Comparison of ENCODE assay signal across 19 mouse cellular contexts in genomic region chr9:40437891-40438290, GRCm38 (mm10).
A peak's percentile ranks its signal among the peaks of the same experiment; 100 is the strongest.
DNase-seq lines count a peak whose midpoint lies in the region; ATAC-seq and TF ChIP-seq lines count a peak whose summit lies in the region.
"Had no signal": no experiment of that assay in that cellular context is flagged by ENCODE, and none has a peak within 500 bp of the region (broad histone marks: within the 10 kb centered on the region; RNA-seq: fewer than 3 reads in every experiment).

No protein-coding gene starts in this region.

- H3K36me3 ChIP-seq in midbrain, embryonic 16.5 days (ENCODE audit: control insufficient read depth, insufficient read depth, low read length), result no peaks in the 10 kb centered on the region
- no peaks in the 10 kb centered on the region for H3K36me3 ChIP-seq in midbrain, embryonic 14.5 days (ENCODE audit: control insufficient read depth, insufficient read depth, low read length)
- H3K36me3 ChIP-seq in heart, embryonic 14.5 days (ENCODE audit: control insufficient read depth, insufficient read depth, low read length), result no peaks in the 10 kb centered on the region; the same call in 1 of the 2 replicates
- H3K36me3 ChIP-seq in small intestine, adult 2 months (ENCODE audit: control insufficient read depth, insufficient read depth, low read length), result peaks cover 4% of the 10 kb centered on the region
- H3K36me3 ChIP-seq: liver, embryonic 12.5 days; lung, embryonic 15.5 days had no signal

- no peaks in the 10 kb centered on the region for H3K27me3 ChIP-seq in midbrain, embryonic 16.5 days (ENCODE audit: control insufficient read depth, insufficient read depth, low read depth, low read length)
- no peaks in the 10 kb centered on the region for H3K27me3 ChIP-seq in midbrain, embryonic 14.5 days (ENCODE audit: control insufficient read depth, insufficient read depth, low read length)
- H3K27me3 ChIP-seq in heart, embryonic 14.5 days (ENCODE audit: control insufficient read depth, insufficient read depth, low read length), result no peaks in the 10 kb centered on the region
- H3K27me3 ChIP-seq in small intestine, adult 2 months (ENCODE audit: control insufficient read depth, insufficient read depth, low read length), result no peaks in the 10 kb centered on the region
- H3K27me3 ChIP-seq: liver, embryonic 12.5 days; lung, embryonic 15.5 days had no signal

- no peak overlapping the region for H3K4me3 ChIP-seq in gastrocnemius, adult 2 months
- no peak overlapping the region for H3K4me3 ChIP-seq in midbrain, embryonic 16.5 days (ENCODE audit: low read depth, low read length)
- no peak overlapping the region for H3K4me3 ChIP-seq in midbrain, embryonic 14.5 days (replicated peaks; ENCODE audit: low read depth, low read length)
- H3K4me3 ChIP-seq in heart, embryonic 14.5 days (ENCODE audit: control insufficient read depth in 1 of 2, insufficient read depth in 1 of 2, low read depth in 1 of 2, low read length in 2 of 2), result no peak overlapping the region
- no peak overlapping the region for H3K4me3 ChIP-seq in small intestine, adult 2 months (ENCODE audit: low read depth, low read length)
- H3K4me3 ChIP-seq: liver, embryonic 12.5 days; lung, embryonic 15.5 days; myocyte had no signal

- H3K9ac ChIP-seq in midbrain, embryonic 16.5 days (ENCODE audit: low read depth, low read length), result no peak overlapping the region
- H3K9ac ChIP-seq in midbrain, embryonic 14.5 days (replicated peaks; ENCODE audit: low read length), result no peak overlapping the region
- H3K9ac ChIP-seq in heart, embryonic 14.5 days (ENCODE audit: low read length), result no peak overlapping the region
- H3K9ac ChIP-seq: hindbrain, embryonic 14.5 days; liver, embryonic 12.5 days; lung, embryonic 15.5 days had no signal

- ATAC-seq in midbrain, embryonic 16.5 days, result no peak
- no peak for ATAC-seq in midbrain, embryonic 14.5 days (ENCODE audit: low FRiP score, low TSS enrichment)
- 0 out of 2 replicates have a peak, but pooled peaks have one; percentile 55 for ATAC-seq in heart, embryonic 14.5 days (ENCODE audit: insufficient number of reproducible peaks, insufficient read depth, low FRiP score, low read depth)
- ATAC-seq: liver, embryonic 12.5 days had no signal

- no peak for TF ChIP-seq POLR2A in small intestine, adult 2 months (IDR thresholded peaks at IDR 0.05; ENCODE audit: low read depth, low read length)

- H3K4me2 ChIP-seq in midbrain, embryonic 16.5 days (ENCODE audit: low read length), result no peak overlapping the region
- H3K4me2 ChIP-seq in midbrain, embryonic 14.5 days (ENCODE audit: low read length), result no peak overlapping the region
- H3K4me2 ChIP-seq in heart, embryonic 14.5 days (ENCODE audit: low read length), result no peak overlapping the region
- H3K4me2 ChIP-seq: hindbrain, embryonic 14.5 days; liver, embryonic 12.5 days; lung, embryonic 15.5 days had no signal

- peak overlapping the region; percentile 46; the same call in 1 of the 2 replicates for H3K27ac ChIP-seq in gastrocnemius, adult 2 months
- H3K27ac ChIP-seq in midbrain, embryonic 16.5 days (ENCODE audit: low read length), result peak overlapping the region; percentile 70
- H3K27ac ChIP-seq in midbrain, embryonic 14.5 days (replicated peaks; ENCODE audit: low read depth, low read length), result no peak overlapping the region
- H3K27ac ChIP-seq in heart, embryonic 14.5 days (replicated peaks in 1 of 2; ENCODE audit: control insufficient read depth in 1 of 2, insufficient read depth in 1 of 2, low read depth in 2 of 2, low read length in 2 of 2), result peak overlapping the region; percentile 46 to 67
- H3K27ac ChIP-seq in small intestine, adult 2 months (ENCODE audit: insufficient read depth, low read depth, low read length), result peak overlapping the region; percentile 89
- H3K27ac ChIP-seq: liver, embryonic 12.5 days; lung, embryonic 15.5 days had no signal

- H3K9me3 ChIP-seq in midbrain, embryonic 16.5 days (replicated peaks; ENCODE audit: control insufficient read depth, low read length, poor library complexity, severe bottlenecking), result no peaks in the 10 kb centered on the region
- H3K9me3 ChIP-seq in midbrain, embryonic 14.5 days (ENCODE audit: control insufficient read depth, low read length), result no peaks in the 10 kb centered on the region
- 0 out of 2 replicates have a peak, but pooled peaks cover 3% of the 10 kb centered on the region for H3K9me3 ChIP-seq in heart, embryonic 14.5 days (ENCODE audit: control insufficient read depth, low read length)
- H3K9me3 ChIP-seq: liver, embryonic 12.5 days; lung, embryonic 15.5 days had no signal

- intact Hi-C loops in gastrocnemius, adult 2 months (cut with DNase I), result no loop called here
- intact Hi-C loops in gastrocnemius, postnatal 36 days (cut with DNase I), result no loop called here

- no peak for DNase-seq in gastrocnemius, adult 2 months
- no peak for DNase-seq in gastrocnemius, postnatal 36 days
- no peak for DNase-seq in midbrain, embryonic 14.5 days
- no peak for DNase-seq in liver
- no peak for DNase-seq in embryo, embryonic 10.5 days (ENCODE audit: low spot score)
- DNase-seq: adrenal gland, postnatal 10 days; B cell, adult 2 months; cerebellum, adult 8-10 months; gastrocnemius, postnatal 14 days; layer of hippocampus, postnatal 36 days; left cerebral cortex, postnatal 4 days; thymus, adult 2 months had no signal

- peaks cover 5% of the 10 kb centered on the region; the same call in 1 of the 2 replicates for H3K4me1 ChIP-seq in midbrain, embryonic 16.5 days (ENCODE audit: control insufficient read depth, insufficient read depth, low read length)
- peaks cover 8% of the 10 kb centered on the region; the same call in 1 of the 2 replicates for H3K4me1 ChIP-seq in midbrain, embryonic 14.5 days (ENCODE audit: control insufficient read depth, insufficient read depth, low read length)
- H3K4me1 ChIP-seq in heart, embryonic 14.5 days (ENCODE audit: control insufficient read depth in 2 of 2, insufficient read depth in 2 of 2, low read length in 2 of 2), result peaks cover 8 to 29% of the 10 kb centered on the region in 2 experiments
- peaks cover 4% of the 10 kb centered on the region; the same call in 1 of the 2 replicates for H3K4me1 ChIP-seq in small intestine, adult 2 months (ENCODE audit: control insufficient read depth, insufficient read depth, insufficient read length, low read length)
- H3K4me1 ChIP-seq: liver, embryonic 12.5 days; lung, embryonic 15.5 days had no signal

- WGBS in midbrain, embryonic 16.5 days, result 87% methylated on average over 7 of the region's 7 CpGs
- 88% methylated on average over 7 of the region's 7 CpGs for WGBS in midbrain, embryonic 14.5 days
- WGBS in heart, embryonic 14.5 days, result 39% methylated on average over 7 of the region's 7 CpGs
- WGBS in small intestine, adult 2 months, result 63% methylated on average over 7 of the region's 7 CpGs

- TF ChIP-seq CTCF in gastrocnemius, adult 2 months (IDR thresholded peaks at IDR 0.05), result no peak
- no peak for TF ChIP-seq CTCF in small intestine, adult 2 months (IDR thresholded peaks at IDR 0.05; ENCODE audit: extremely low read depth, insufficient read length, insufficient replicate concordance, low read depth, low read length)
